Mouse (Mus musculus): ENCODE results near the gene Gna11.

GRCm38 (mm10) chr10:81536734-81537133 is 8.3 kb downstream of the Gna11 start:
- TF ChIP-seq EP300 (IDR thresholded peaks at IDR 0.05; ENCODE audit: insufficient read depth, low read depth, low read length): no peak
- TF ChIP-seq CTCF (IDR thresholded peaks at IDR 0.05): peak; percentile 75
- no peak for TF ChIP-seq POLR2A (IDR thresholded peaks at IDR 0.05; ENCODE audit: insufficient read depth, low read depth, low read length)

Data from heart, adult 2 months (tissue).